Mouse (Mus musculus): ENCODE data around the gene AC141477.1.

GRCm38 (mm10) chr10:76473759-76474158 lies 33.5 kb upstream of the AC141477.1 start:
- TF ChIP-seq POLR2A (IDR thresholded peaks at IDR 0.05; ENCODE audit: extremely low read depth, insufficient read depth, low read length), result no peak
- no peak for TF ChIP-seq CTCF (IDR thresholded peaks at IDR 0.05; ENCODE audit: extremely low read depth, insufficient read depth, low read length)

All from cortical plate, adult 2 months (tissue).